Mouse (Mus musculus): ENCODE results near the gene Mansc4. TPM values are rescaled to one million over a fixed set of nuclear protein-coding genes. Genes with fewer than 3 reads are reported as not detected.

The Mansc4 gene
- polyA plus RNA-seq, 1 experiment from 2014 or later = 2.6 TPM

- Histone ChIP-seq H3K4me1 (replicated peaks; ENCODE audit: control insufficient read depth, insufficient read depth, low read length) (no peaks in the 10 kb centered on the region), H3K36me3 (ENCODE audit: control insufficient read depth, insufficient read depth, low read length) (peaks cover 65% of the 10 kb centered on the region), H3K4me2 (ENCODE audit: low read length) (no peak overlapping the region), H3K4me3 (ENCODE audit: low read depth, low read length) (no peak overlapping the region), H3K9ac (ENCODE audit: low read length) (no peak overlapping the region), H3K27me3 (replicated peaks; ENCODE audit: control insufficient read depth, insufficient read depth, low read length) (no peaks in the 10 kb centered on the region), H3K9me3 (ENCODE audit: control insufficient read depth, low read length) (no peaks in the 10 kb centered on the region), H3K27ac (ENCODE audit: low read depth) (no peak overlapping the region)
- ATAC-seq (replicated peaks; ENCODE audit: low FRiP score, low TSS enrichment, low read depth) (no peak), DNase-seq (ENCODE audit: low spot score) (no peak)
- 85% methylated on average over 10 of the region's 10 CpGs for WGBS
Observed at GRCm38 (mm10) chr6:147064226-147064943, 22.4 kb downstream of the Mansc4 start.

GRCm38 (mm10) chr6:147062694-147063093 lies 24.1 kb downstream of the Mansc4 start:
- no peaks in the 10 kb centered on the region for H3K9me3 ChIP-seq (ENCODE audit: control insufficient read depth, low read length)
- no peaks in the 10 kb centered on the region for H3K27me3 ChIP-seq (replicated peaks; ENCODE audit: control insufficient read depth, insufficient read depth, low read length)
- H3K9ac ChIP-seq (ENCODE audit: low read length) = no peak overlapping the region
- peaks cover 66% of the 10 kb centered on the region for H3K36me3 ChIP-seq (ENCODE audit: control insufficient read depth, insufficient read depth, low read length)
- H3K4me1 ChIP-seq (replicated peaks; ENCODE audit: control insufficient read depth, insufficient read depth, low read length) = no peaks in the 10 kb centered on the region
- peak; percentile 41 for DNase-seq (ENCODE audit: low spot score)
- 90% methylated on average over 7 of the region's 7 CpGs for WGBS
- ATAC-seq (replicated peaks; ENCODE audit: low FRiP score, low TSS enrichment, low read depth) = no peak
- no peak overlapping the region for H3K4me3 ChIP-seq (ENCODE audit: low read depth, low read length)
- no peak overlapping the region for H3K4me2 ChIP-seq (ENCODE audit: low read length)
- H3K27ac ChIP-seq (ENCODE audit: low read depth) = no peak overlapping the region

GRCm38 (mm10) chr6:147062034-147062433 lies 24.8 kb downstream of the Mansc4 start:
- no peaks in the 10 kb centered on the region for H3K4me1 ChIP-seq (replicated peaks; ENCODE audit: control insufficient read depth, insufficient read depth, low read length)
- no peaks in the 10 kb centered on the region for H3K27me3 ChIP-seq (replicated peaks; ENCODE audit: control insufficient read depth, insufficient read depth, low read length)
- H3K4me2 ChIP-seq (ENCODE audit: low read length) = no peak overlapping the region
- ATAC-seq (replicated peaks; ENCODE audit: low FRiP score, low TSS enrichment, low read depth) (no peak), DNase-seq (ENCODE audit: low spot score) (peak; percentile 45)
- H3K9me3 ChIP-seq (ENCODE audit: control insufficient read depth, low read length) = no peaks in the 10 kb centered on the region
- peaks cover 65% of the 10 kb centered on the region for H3K36me3 ChIP-seq (ENCODE audit: control insufficient read depth, insufficient read depth, low read length)
- no peak overlapping the region for H3K9ac ChIP-seq (ENCODE audit: low read length)
- no peak overlapping the region for H3K4me3 ChIP-seq (ENCODE audit: low read depth, low read length)
- 70% methylated on average over 7 of the region's 7 CpGs for WGBS
- no peak overlapping the region for H3K27ac ChIP-seq (ENCODE audit: low read depth)

- H3K4me1 ChIP-seq (replicated peaks; ENCODE audit: control insufficient read depth, insufficient read depth, low read length) = no peaks in the 10 kb centered on the region
- ATAC-seq (replicated peaks; ENCODE audit: low FRiP score, low TSS enrichment, low read depth) = no peak
Observed at GRCm38 (mm10) chr6:147061630-147062029, 25.2 kb downstream of the Mansc4 start.

GRCm38 (mm10) chr6:147059326-147059725 lies 27.5 kb downstream of the Mansc4 start:
- Histone ChIP-seq H3K36me3 (ENCODE audit: control insufficient read depth, insufficient read depth, low read length) (peaks cover 75% of the 10 kb centered on the region), H3K27ac (ENCODE audit: low read depth) (no peak overlapping the region)
- 61% methylated on average over 7 of the region's 7 CpGs for WGBS

More at GRCm38 (mm10) chr6:147061630-147062029, 25.2 kb downstream of the Mansc4 start:
- 84% methylated on average over 9 of the region's 9 CpGs for WGBS
- H3K4me3 ChIP-seq (ENCODE audit: low read depth, low read length) = no peak overlapping the region
- H3K36me3 ChIP-seq (ENCODE audit: control insufficient read depth, insufficient read depth, low read length) = peaks cover 65% of the 10 kb centered on the region
- H3K27ac ChIP-seq (ENCODE audit: low read depth) = no peak overlapping the region
- DNase-seq (ENCODE audit: low spot score) = peak; percentile 44
- H3K9ac ChIP-seq (ENCODE audit: low read length) = no peak overlapping the region
- H3K9me3 ChIP-seq (ENCODE audit: control insufficient read depth, low read length) = no peaks in the 10 kb centered on the region
- no peak overlapping the region for H3K4me2 ChIP-seq (ENCODE audit: low read length)
- H3K27me3 ChIP-seq (replicated peaks; ENCODE audit: control insufficient read depth, insufficient read depth, low read length) = no peaks in the 10 kb centered on the region

GRCm38 (mm10) chr6:147055374-147055977 lies 31.4 kb downstream of the Mansc4 start:
- H3K36me3 ChIP-seq (ENCODE audit: control insufficient read depth, insufficient read depth, low read length) = peaks cover 79% of the 10 kb centered on the region
- no peak overlapping the region for H3K9ac ChIP-seq (ENCODE audit: low read length)
- no peak overlapping the region for H3K27ac ChIP-seq (ENCODE audit: low read depth)
- WGBS = 90% methylated on average over 10 of the region's 10 CpGs
- no peak overlapping the region for H3K4me2 ChIP-seq (ENCODE audit: low read length)
- H3K4me1 ChIP-seq (replicated peaks; ENCODE audit: control insufficient read depth, insufficient read depth, low read length) = no peaks in the 10 kb centered on the region
- no peaks in the 10 kb centered on the region for H3K9me3 ChIP-seq (ENCODE audit: control insufficient read depth, low read length)
- H3K27me3 ChIP-seq (replicated peaks; ENCODE audit: control insufficient read depth, insufficient read depth, low read length) = no peaks in the 10 kb centered on the region
- H3K4me3 ChIP-seq (ENCODE audit: low read depth, low read length) = no peak overlapping the region
- no peak for DNase-seq (ENCODE audit: low spot score)
- no peak for ATAC-seq (replicated peaks; ENCODE audit: low FRiP score, low TSS enrichment, low read depth)

More at GRCm38 (mm10) chr6:147059326-147059725, 27.5 kb downstream of the Mansc4 start:
- Histone ChIP-seq H3K4me3 (ENCODE audit: low read depth, low read length) (no peak overlapping the region), H3K4me1 (replicated peaks; ENCODE audit: control insufficient read depth, insufficient read depth, low read length) (no peaks in the 10 kb centered on the region), H3K9me3 (ENCODE audit: control insufficient read depth, low read length) (no peaks in the 10 kb centered on the region), H3K9ac (ENCODE audit: low read length) (no peak overlapping the region), H3K27me3 (replicated peaks; ENCODE audit: control insufficient read depth, insufficient read depth, low read length) (no peaks in the 10 kb centered on the region), H3K4me2 (ENCODE audit: low read length) (no peak overlapping the region)
- DNase-seq (ENCODE audit: low spot score) (peak; percentile 44), ATAC-seq (replicated peaks; ENCODE audit: low FRiP score, low TSS enrichment, low read depth) (no peak)

GRCm38 (mm10) chr6:147053785-147054646 lies 32.8 kb downstream of the Mansc4 start:
- H3K27me3 ChIP-seq (replicated peaks; ENCODE audit: control insufficient read depth, insufficient read depth, low read length) = no peaks in the 10 kb centered on the region
- H3K4me2 ChIP-seq (ENCODE audit: low read length) = no peak overlapping the region
- H3K36me3 ChIP-seq (ENCODE audit: control insufficient read depth, insufficient read depth, low read length) = peaks cover 89% of the 10 kb centered on the region
- no peak overlapping the region for H3K4me3 ChIP-seq (ENCODE audit: low read depth, low read length)
- DNase-seq (ENCODE audit: low spot score) = peak; percentile 27
- H3K4me1 ChIP-seq (replicated peaks; ENCODE audit: control insufficient read depth, insufficient read depth, low read length) = no peaks in the 10 kb centered on the region
- WGBS = 92% methylated on average over 19 of the region's 19 CpGs
- ATAC-seq (replicated peaks; ENCODE audit: low FRiP score, low TSS enrichment, low read depth) = no peak
- H3K9ac ChIP-seq (ENCODE audit: low read length) = no peak overlapping the region
- no peak overlapping the region for H3K27ac ChIP-seq (ENCODE audit: low read depth)
- H3K9me3 ChIP-seq (ENCODE audit: control insufficient read depth, low read length) = no peaks in the 10 kb centered on the region

GRCm38 (mm10) chr6:147052440-147052839 lies 34.4 kb downstream of the Mansc4 start:
- Histone ChIP-seq H3K4me1 (replicated peaks; ENCODE audit: control insufficient read depth, insufficient read depth, low read length) (no peaks in the 10 kb centered on the region), H3K9ac (ENCODE audit: low read length) (no peak overlapping the region), H3K27me3 (replicated peaks; ENCODE audit: control insufficient read depth, insufficient read depth, low read length) (no peaks in the 10 kb centered on the region), H3K27ac (ENCODE audit: low read depth) (no peak overlapping the region), H3K4me3 (ENCODE audit: low read depth, low read length) (no peak overlapping the region), H3K4me2 (ENCODE audit: low read length) (no peak overlapping the region), H3K36me3 (ENCODE audit: control insufficient read depth, insufficient read depth, low read length) (peaks cover 95% of the 10 kb centered on the region), H3K9me3 (ENCODE audit: control insufficient read depth, low read length) (no peaks in the 10 kb centered on the region)
- DNase-seq (ENCODE audit: low spot score) (peak; percentile 21), ATAC-seq (replicated peaks; ENCODE audit: low FRiP score, low TSS enrichment, low read depth) (no peak)
- 89% methylated on average over 9 of the region's 9 CpGs for WGBS

Measured in intestine, embryonic 14.5 days (tissue).